27 mouse cellular contexts compared by ENCODE assay signal in genomic region chr6:145630269-145630668, GRCm38 (mm10). TPM values are rescaled to one million over a fixed set of nuclear protein-coding genes. Genes with fewer than 3 reads are reported as not detected.
DNase-seq lines count a peak whose midpoint lies in the region; ATAC-seq lines count a peak whose summit lies in the region.
"Had no signal": no experiment of that assay in that cellular context is flagged by ENCODE, and none has a peak within 500 bp of the region (broad histone marks: within the 10 kb centered on the region; RNA-seq: fewer than 3 reads in every experiment).

No protein-coding gene starts in this region.

- no peak overlapping the region for H3K9ac ChIP-seq in heart, embryonic 12.5 days
- H3K9ac ChIP-seq: forebrain, embryonic 15.5 days; liver, embryonic 12.5 days; neural tube, embryonic 12.5 days had no signal

- peaks cover 14% of the 10 kb centered on the region for H3K4me1 ChIP-seq in heart, embryonic 12.5 days (replicated peaks)
- H3K4me1 ChIP-seq: forebrain, embryonic 15.5 days; liver, embryonic 12.5 days; neural tube, embryonic 12.5 days had no signal

- no peak for ATAC-seq in heart, embryonic 12.5 days (ENCODE audit: insufficient number of reproducible peaks, low FRiP score)
- ATAC-seq: forebrain, embryonic 15.5 days; hindbrain, embryonic 16.5 days; intestine, embryonic 16.5 days; liver, embryonic 12.5 days had no signal

- peak; percentile 83 for DNase-seq in heart, adult 11 months
- DNase-seq in kidney, adult 9 months, result peak; percentile 26
- DNase-seq in kidney, postnatal 10 days, result no peak
- DNase-seq in lung, adult 18-20 months, result peak; percentile 14 to 26
- peak; percentile 10 for DNase-seq in lung, postnatal 25 days (ENCODE audit: low spot score)
- DNase-seq in adrenal gland, adult 18-20 months (ENCODE audit: low spot score in 2 of 2), result no peak
- DNase-seq in layer of hippocampus, postnatal 36 days, result no peak
- DNase-seq: adrenal gland, adult 8-10 months; cerebellum, adult 11 months; embryo, embryonic 11 days; gastrocnemius, postnatal 25 days; right cerebral cortex, adult 18-20 months; thymus, postnatal 25 days had no signal

- no peaks in the 10 kb centered on the region for H3K27me3 ChIP-seq in heart, embryonic 12.5 days (replicated peaks)
- H3K27me3 ChIP-seq: CH12.LX; forebrain, embryonic 15.5 days; liver, embryonic 12.5 days; neural tube, embryonic 12.5 days had no signal

- H3K9me3 ChIP-seq in heart, embryonic 12.5 days (replicated peaks), result peaks cover 5% of the 10 kb centered on the region
- H3K9me3 ChIP-seq: forebrain, embryonic 15.5 days; neural tube, embryonic 12.5 days had no signal

- WGBS in heart, embryonic 12.5 days, result 37% methylated on average over 6 of the region's 6 CpGs

- no peaks in the 10 kb centered on the region for H3K36me3 ChIP-seq in heart, embryonic 12.5 days
- H3K36me3 ChIP-seq: forebrain, embryonic 15.5 days; liver, embryonic 12.5 days; neural tube, embryonic 12.5 days had no signal

- no peak overlapping the region for H3K27ac ChIP-seq in heart, embryonic 12.5 days (ENCODE audit: poor library complexity, severe bottlenecking)
- H3K27ac ChIP-seq: forebrain, embryonic 15.5 days; liver, embryonic 12.5 days; neural tube, embryonic 12.5 days had no signal

- H3K4me3 ChIP-seq in heart, embryonic 12.5 days, result no peak overlapping the region
- H3K4me3 ChIP-seq: forebrain, embryonic 15.5 days; liver, embryonic 12.5 days; neural tube, embryonic 12.5 days had no signal

- H3K4me2 ChIP-seq in heart, embryonic 12.5 days, result no peak overlapping the region
- H3K4me2 ChIP-seq: forebrain, embryonic 15.5 days; liver, embryonic 12.5 days; midbrain, embryonic 11.5 days; neural tube, embryonic 12.5 days had no signal

RNA-seq across cellular contexts. Expression of gene Tuba3b, which starts 14.7 kb away (rescaled TPM):
- polyA plus RNA-seq in heart, embryonic 12.5 days (2016; fragmentation: Nextera tagmentation; extraction: Ambion mirVana), result not detected in 2 replicates
- total RNA-seq in adrenal gland, adult 18-20 months (2021), result not detected
- total RNA-seq in layer of hippocampus, postnatal 36 days (2021), result not detected
- total RNA-seq: CH12.LX; gastrocnemius, postnatal 25 days; monocyte, adult 5-6 weeks had no signal
- polyA plus RNA-seq: brain, embryonic 14.5 days; embryonic facial prominence, embryonic 14.5 days; forebrain, embryonic 15.5 days; hindbrain, embryonic 16.5 days; intestine, embryonic 16.5 days; limb, embryonic 11.5 days; liver, embryonic 12.5 days; midbrain, embryonic 11.5 days; neural tube, embryonic 12.5 days; small intestine, adult 2 months had no signal

RNA-seq across cellular contexts. Expression of gene Lmntd1, which starts 16.1 kb away (rescaled TPM):
- polyA plus RNA-seq in heart, embryonic 12.5 days (2016; fragmentation: Nextera tagmentation; extraction: Ambion mirVana), result 7.0 and 7.7 TPM in 2 replicates
- under 1 TPM; 0.51 to 0.66 TPM for total RNA-seq in adrenal gland, adult 18-20 months (2021)
- total RNA-seq in layer of hippocampus, postnatal 36 days (2021), result under 1 TPM; 0.68 to 0.87 TPM
- total RNA-seq: MEL; monocyte, adult 5-6 weeks had no signal
- polyA plus RNA-seq: liver, embryonic 12.5 days; small intestine, adult 2 months had no signal

Comparison
In these comparisons a context has a peak if more than half of its experiments do, and no peak if none do; other contexts are left out.
1. DNase-seq: peak in heart, adult 11 months (single experiment), kidney, adult 9 months (single experiment), lung, adult 18-20 months (2 of 2) and lung, postnatal 25 days (single experiment); none in kidney, postnatal 10 days (single experiment), adrenal gland, adult 18-20 months (0 of 2) and layer of hippocampus, postnatal 36 days (0 of 2).